Mouse (Mus musculus) CH12.LX (cell line): Measurements from ENCODE around the gene Myo1h.

Experiments
- HCFC1 ChIP-seq: IDR thresholded peaks from 2 replicates; pipeline ENCODE4 v1.6.1; 2012; ENCODE audit warnings: low read depth, mild to moderate bottlenecking, inconsistent platforms, low read length, improper control_type of control experiment
- POLR2A ChIP-seq: IDR thresholded peaks from 2 replicates; pipeline ENCODE4 v1.6.1; 2011; ENCODE audit warnings: low read depth, mild to moderate bottlenecking, improper control_type of control experiment, low read length

- no peak for TF ChIP-seq HCFC1
- no peak for TF ChIP-seq POLR2A
Observed at GRCm38 (mm10) chr5:114383184-114383904, 94.4 kb downstream of the Myo1h start.
